Mouse (Mus musculus) embryonic facial prominence, embryonic 11.5 days (tissue): ENCODE measurements at regions not wholly inside any gene's neighbourhood (a gene's known extent, or its start where the extent isn't known, plus 50 kb on each side); places are given as distances from the start of the nearest gene placed in this dataset.

Experiments used
- ATAC-seq: fragments of 200-750 bp; cut with Nextera tagmentation; replicated peaks from 2 replicates; pipeline ENCODE4 v1.8.0; 2017; ENCODE audit warnings: low read depth; ENCODE audit not compliant: insufficient number of reproducible peaks, low FRiP score, low TSS enrichment
- DNase-seq: peaks from one replicate; pipeline ENCODE4 v3.0.0-alpha.2; 2015; ENCODE audit warnings: low spot score
- H3K27ac ChIP-seq: fragments of 300-500 bp; sonication (generic); replicated peaks from 2 replicates; pipeline ENCODE4 v1.5.1; 2014; ENCODE audit warnings: mild to moderate bottlenecking, low read depth, low read length, control low read depth
- H3K27me3 ChIP-seq: fragments of 300-500 bp; sonication (generic); 2 replicates; pipeline ENCODE4 v1.6.1; 2014; ENCODE audit warnings: mild to moderate bottlenecking, low read length, moderate library complexity, mixed read lengths; ENCODE audit not compliant: control insufficient read depth, insufficient read depth
- H3K36me3 ChIP-seq: fragments of 300-500 bp; sonication (generic); replicated peaks from 2 replicates; pipeline ENCODE4 v1.6.1; 2014; ENCODE audit warnings: low read depth, mild to moderate bottlenecking, low read length, moderate library complexity, mixed read lengths; ENCODE audit not compliant: control insufficient read depth, insufficient read depth
- H3K4me1 ChIP-seq: fragments of 300-500 bp; sonication (generic); 2 replicates; pipeline ENCODE4 v1.6.1; 2014; ENCODE audit warnings: low read length, mixed read lengths; ENCODE audit not compliant: control insufficient read depth, insufficient read depth
- H3K4me2 ChIP-seq: fragments of 300-500 bp; sonication (generic); 2 replicates; pipeline ENCODE4 v1.6.1; 2014; ENCODE audit warnings: low read depth, mild to moderate bottlenecking, control low read depth, low read length, moderate library complexity
- H3K4me3 ChIP-seq: fragments of 300-500 bp; sonication (generic); 2 replicates; pipeline ENCODE4 v1.5.1; 2014; ENCODE audit warnings: low read depth, low read length, control low read depth
- H3K9ac ChIP-seq: fragments of 300-500 bp; sonication (generic); replicated peaks from 2 replicates; pipeline ENCODE4 v1.6.1; 2014; ENCODE audit warnings: mild to moderate bottlenecking, control low read depth, low read length
- H3K9me3 ChIP-seq: fragments of 300-500 bp; sonication (generic); replicated peaks from 2 replicates; pipeline ENCODE4 v1.6.1; 2016; ENCODE audit warnings: mild to moderate bottlenecking, low read length, inconsistent platforms, mixed read lengths; ENCODE audit not compliant: control insufficient read depth
- WGBS: fragments of 180-500 bp; shearing (Covaris S2); extraction: QIAGEN DNeasy Blood & Tissue Kit; methylation state at CpG from one replicate; pipeline ENCODE4 v1.1.7; 2014; 5-methylcytosine and 5-hydroxymethylcytosine counted together

DNA sequence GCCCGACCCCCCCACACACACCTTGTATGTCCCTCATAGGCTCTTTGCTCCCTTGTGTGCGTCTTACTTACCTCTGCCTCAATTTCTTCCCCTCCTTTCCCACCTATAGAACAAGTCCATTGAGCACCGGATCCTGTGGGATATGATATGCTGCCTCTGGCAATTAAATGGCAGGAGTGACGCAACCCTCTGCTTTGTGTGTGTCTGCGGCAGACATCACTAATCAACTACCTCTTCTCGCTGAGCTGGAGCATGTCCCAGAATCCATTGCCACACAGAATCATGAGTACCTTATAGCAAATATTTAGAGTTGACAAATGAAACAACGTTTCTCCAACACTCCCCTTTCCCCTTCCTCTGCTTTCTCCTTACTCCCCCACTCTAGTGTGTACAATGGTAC lies 397.3 kb upstream of the Tbx3 start:
- ATAC-seq (no peak), DNase-seq (no peak)
- no peaks in the 10 kb centered on the region for H3K4me1 ChIP-seq
- no peaks in the 10 kb centered on the region for H3K9me3 ChIP-seq
- H3K27me3 ChIP-seq = no peaks in the 10 kb centered on the region
- H3K36me3 ChIP-seq = no peaks in the 10 kb centered on the region
- 85% methylated on average over 7 of the region's 7 CpGs for WGBS
- H3K4me2 ChIP-seq = no peak overlapping the region
- no peak overlapping the region for H3K9ac ChIP-seq
- no peak overlapping the region for H3K27ac ChIP-seq
- no peak overlapping the region for H3K4me3 ChIP-seq

DNA sequence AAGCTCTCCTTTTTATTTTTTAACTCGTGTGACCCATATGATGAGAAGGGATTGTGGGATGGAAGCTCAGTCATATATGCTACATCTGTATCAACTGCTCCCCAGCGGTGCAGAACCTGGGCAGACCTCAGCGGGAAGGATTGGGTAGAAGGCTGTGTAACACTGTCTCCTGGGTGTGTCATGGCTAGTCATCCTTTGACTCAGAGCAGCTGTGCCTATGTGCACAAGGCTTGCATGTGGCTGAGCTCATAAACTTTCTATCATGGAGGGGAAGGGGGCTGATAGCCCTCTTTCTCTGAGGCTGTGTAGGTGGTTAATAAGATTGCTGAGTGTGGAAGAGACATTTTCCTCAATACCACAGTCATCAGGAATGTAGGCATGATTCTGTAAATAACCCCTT lies 396.9 kb upstream of the Tbx3 start:
- H3K9ac ChIP-seq = no peak overlapping the region
- no peaks in the 10 kb centered on the region for H3K4me1 ChIP-seq
- no peak overlapping the region for H3K4me2 ChIP-seq
- H3K4me3 ChIP-seq = no peak overlapping the region
- H3K27me3 ChIP-seq = no peaks in the 10 kb centered on the region
- DNase-seq (no peak), ATAC-seq (no peak)
- no peaks in the 10 kb centered on the region for H3K9me3 ChIP-seq
- H3K36me3 ChIP-seq = no peaks in the 10 kb centered on the region
- no peak overlapping the region for H3K27ac ChIP-seq
- WGBS = 86% methylated on average over 3 of the region's 3 CpGs

DNA sequence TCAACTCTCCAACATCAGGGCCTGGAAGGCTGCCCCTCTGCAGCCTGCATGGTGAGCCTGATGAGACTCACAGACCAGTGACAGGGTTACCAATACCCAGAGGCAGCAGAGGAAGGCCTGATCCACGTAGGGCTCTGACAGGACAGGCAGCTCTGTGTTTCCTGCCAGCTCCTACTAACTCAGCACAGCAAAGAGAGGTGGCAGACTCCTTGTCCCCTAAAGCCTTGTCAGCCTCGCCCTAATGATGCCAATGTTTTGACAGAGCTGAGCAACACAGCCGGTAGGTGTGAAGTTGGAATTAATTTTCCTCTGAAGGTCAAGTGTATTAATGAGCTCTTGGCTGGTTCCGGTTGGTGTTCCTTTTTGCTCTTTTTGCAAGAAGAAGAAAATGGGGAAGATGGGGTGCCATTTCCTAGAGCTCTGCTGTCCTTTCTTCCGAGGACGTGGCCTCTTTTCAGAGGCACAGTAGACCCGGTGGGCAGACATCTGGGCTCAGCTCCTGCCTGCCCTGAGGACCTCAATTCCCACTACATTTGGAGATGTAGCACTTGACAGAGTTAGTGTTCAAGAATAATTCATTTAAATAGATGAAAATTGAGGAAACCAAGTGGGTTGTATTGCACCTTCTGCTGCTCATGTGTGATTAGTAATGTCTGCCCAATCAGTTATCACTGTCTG lies 395.5 kb upstream of the Tbx3 start:
- no peaks in the 10 kb centered on the region for H3K27me3 ChIP-seq
- no peak overlapping the region for H3K27ac ChIP-seq
- no peak overlapping the region for H3K9ac ChIP-seq
- no peaks in the 10 kb centered on the region for H3K36me3 ChIP-seq
- ATAC-seq (no peak), DNase-seq (no peak)
- no peaks in the 10 kb centered on the region for H3K9me3 ChIP-seq
- H3K4me2 ChIP-seq = no peak overlapping the region
- H3K4me1 ChIP-seq = no peaks in the 10 kb centered on the region
- no peak overlapping the region for H3K4me3 ChIP-seq
- WGBS = 77% methylated on average over 7 of the region's 7 CpGs

DNA sequence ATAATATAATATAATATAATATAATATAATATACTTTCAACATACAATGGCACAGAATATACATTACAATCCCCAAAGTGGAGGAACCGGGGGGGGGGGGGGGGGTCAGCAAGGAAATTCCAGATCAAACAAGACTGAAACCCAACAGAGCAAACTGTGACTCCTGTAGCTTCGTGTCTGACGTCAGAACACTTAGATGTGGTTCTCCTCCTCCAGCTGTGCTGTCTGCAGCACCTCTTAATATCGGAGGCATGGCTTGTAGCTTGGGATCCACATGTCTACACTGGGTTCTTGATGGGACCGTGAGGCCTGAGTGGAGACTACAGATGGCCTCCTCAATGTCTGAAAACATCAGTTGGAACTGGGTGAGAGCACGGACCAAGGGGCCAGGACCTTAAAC lies 390.3 kb upstream of the Tbx3 start:
- H3K9ac ChIP-seq = no peak overlapping the region
- no peaks in the 10 kb centered on the region for H3K36me3 ChIP-seq
- no peaks in the 10 kb centered on the region for H3K9me3 ChIP-seq
- no peaks in the 10 kb centered on the region for H3K27me3 ChIP-seq
- H3K4me1 ChIP-seq = no peaks in the 10 kb centered on the region
- DNase-seq = no peak
- no peak overlapping the region for H3K4me3 ChIP-seq
- no peak for ATAC-seq
- H3K27ac ChIP-seq = no peak overlapping the region
- WGBS = 77% methylated on average over 6 of the region's 6 CpGs
- no peak overlapping the region for H3K4me2 ChIP-seq

DNA sequence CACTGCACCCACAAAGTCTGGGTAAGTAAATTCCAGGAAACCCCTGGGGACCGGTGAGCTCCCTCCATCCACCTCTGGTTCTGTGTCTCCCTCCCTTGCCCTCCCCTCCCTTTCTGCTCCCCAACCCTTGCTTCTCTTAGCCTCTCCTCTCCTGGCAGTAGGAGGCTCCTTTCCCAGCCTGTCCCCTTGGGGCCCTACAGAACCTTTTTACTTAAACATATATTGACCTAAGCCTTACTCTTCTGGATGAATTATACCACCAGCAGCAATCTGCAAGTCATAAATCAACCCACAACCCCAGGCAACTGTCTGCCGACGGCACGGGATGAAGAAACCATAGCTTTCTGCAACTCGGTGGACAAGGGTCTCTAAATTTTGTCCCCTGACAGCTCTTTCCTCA lies 380.7 kb upstream of the Tbx3 start:
- ATAC-seq = no peak
- no peak overlapping the region for H3K27ac ChIP-seq

DNA sequence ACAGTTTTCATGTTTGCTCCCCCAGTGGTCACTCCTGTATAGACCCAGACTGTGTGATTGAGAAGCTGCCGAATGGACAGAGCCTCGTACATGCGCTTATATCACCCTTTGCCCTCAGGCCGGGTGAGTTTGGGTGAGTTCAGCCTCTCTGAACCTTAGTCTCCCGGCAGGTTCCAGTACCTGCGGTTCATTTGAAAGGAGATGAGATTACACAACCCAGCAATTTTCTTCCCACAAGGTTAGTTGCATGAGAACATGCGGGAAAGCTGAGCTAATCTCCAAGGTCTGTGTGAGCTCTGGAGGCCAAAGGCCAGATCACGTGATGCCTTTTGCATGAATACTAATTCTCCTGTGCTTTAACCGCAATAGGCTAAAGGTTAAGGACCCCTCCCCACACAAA lies 378.1 kb upstream of the Tbx3 start:
- H3K27me3 ChIP-seq = no peaks in the 10 kb centered on the region
- H3K4me2 ChIP-seq = no peak overlapping the region
- no peaks in the 10 kb centered on the region; the same call in 1 of the 2 replicates for H3K4me1 ChIP-seq
- ATAC-seq (no peak), DNase-seq (no peak)
- H3K36me3 ChIP-seq = no peaks in the 10 kb centered on the region
- H3K27ac ChIP-seq = no peak overlapping the region
- H3K4me3 ChIP-seq = no peak overlapping the region
- H3K9me3 ChIP-seq = no peaks in the 10 kb centered on the region
- WGBS = 75% methylated on average over 9 of the region's 9 CpGs
- H3K9ac ChIP-seq = no peak overlapping the region

More for the DNA sequence above, 380.7 kb upstream of the Tbx3 start:
- WGBS = 87% methylated on average over 5 of the region's 5 CpGs
- no peaks in the 10 kb centered on the region for H3K36me3 ChIP-seq
- H3K9me3 ChIP-seq = no peaks in the 10 kb centered on the region
- H3K9ac ChIP-seq = no peak overlapping the region
- no peaks in the 10 kb centered on the region; the same call in 1 of the 2 replicates for H3K4me1 ChIP-seq
- no peak overlapping the region for H3K4me3 ChIP-seq
- no peaks in the 10 kb centered on the region for H3K27me3 ChIP-seq
- H3K4me2 ChIP-seq = no peak overlapping the region
- DNase-seq = no peak

- Histone ChIP-seq H3K4me1 (no peaks in the 10 kb centered on the region; the same call in 1 of the 2 replicates), H3K27ac (no peak overlapping the region), H3K36me3 (no peaks in the 10 kb centered on the region), H3K9ac (no peak overlapping the region), H3K4me2 (no peak overlapping the region), H3K4me3 (no peak overlapping the region), H3K27me3 (no peaks in the 10 kb centered on the region), H3K9me3 (no peaks in the 10 kb centered on the region)
- no peak for ATAC-seq
- no peak for DNase-seq
- WGBS = 89% methylated on average over 1 of the region's 1 CpGs
These were observed 377.6 kb upstream of the Tbx3 start for GRCm38 (mm10) chr5:119292889-119293288.

- H3K4me2 ChIP-seq = no peak overlapping the region
- no peak for DNase-seq
- H3K27me3 ChIP-seq = no peaks in the 10 kb centered on the region
- no peak overlapping the region for H3K4me3 ChIP-seq
- H3K36me3 ChIP-seq = no peaks in the 10 kb centered on the region
- no peaks in the 10 kb centered on the region for H3K4me1 ChIP-seq
- H3K9me3 ChIP-seq = no peaks in the 10 kb centered on the region
- no peak overlapping the region for H3K9ac ChIP-seq
- no peak overlapping the region for H3K27ac ChIP-seq
- ATAC-seq = no peak
- WGBS = 75% methylated on average over 3 of the region's 3 CpGs
These were observed 371.2 kb upstream of the Tbx3 start for GRCm38 (mm10) chr5:119299311-119299710.
